Mouse (Mus musculus) adrenal gland, postnatal 14 days (tissue): ENCODE measurements at regions not wholly inside any gene's neighbourhood (a gene's known extent, or its start where the extent isn't known, plus 50 kb on each side); places are given as distances from the start of the nearest gene placed in this dataset.

Experiments
- DNase-seq: peaks from one replicate; pipeline ENCODE4 v3.0.0; 2021; ENCODE audit warnings: mixed read lengths

GRCm38 (mm10) chr13:51899319-51900042 is 53.0 kb downstream of the Gadd45g start:
- DNase-seq = peak; percentile 67

- DNase-seq = peak; percentile 27
Measured at GRCm38 (mm10) chr13:51900043-51900440, 53.6 kb downstream of the Gadd45g start.

GRCm38 (mm10) chr13:51902482-51903285 is 56.2 kb downstream of the Gadd45g start:
- peak; percentile 95 for DNase-seq

- peak; percentile 56 for DNase-seq
Measured at GRCm38 (mm10) chr13:51903324-51903939, 57.0 kb downstream of the Gadd45g start.

GRCm38 (mm10) chr13:51905270-51905669 is 58.8 kb downstream of the Gadd45g start:
- no peak for DNase-seq

GRCm38 (mm10) chr13:51906103-51906502 is 59.6 kb downstream of the Gadd45g start:
- DNase-seq = peak; percentile 57

- DNase-seq = no peak
Measured at GRCm38 (mm10) chr13:51908514-51908913, 62.0 kb downstream of the Gadd45g start.

- peak; percentile 54 for DNase-seq
Measured at GRCm38 (mm10) chr13:51911296-51911998, 65.0 kb downstream of the Gadd45g start.

GRCm38 (mm10) chr13:51912477-51912876 is 66.0 kb downstream of the Gadd45g start:
- no peak for DNase-seq

- no peak for DNase-seq
Measured at GRCm38 (mm10) chr13:51912994-51913393, 66.5 kb downstream of the Gadd45g start.

GRCm38 (mm10) chr13:51916666-51917240 is 70.3 kb downstream of the Gadd45g start:
- DNase-seq = no peak

- no peak for DNase-seq
Measured at GRCm38 (mm10) chr13:51917658-51918057, 71.2 kb downstream of the Gadd45g start.

GRCm38 (mm10) chr13:51918108-51918507 is 71.6 kb downstream of the Gadd45g start:
- no peak for DNase-seq

- DNase-seq = no peak
Measured at GRCm38 (mm10) chr13:51918781-51919170, 72.3 kb downstream of the Gadd45g start.

- no peak for DNase-seq
Measured at GRCm38 (mm10) chr13:51919171-51919793, 72.8 kb downstream of the Gadd45g start.

- no peak for DNase-seq
Measured at GRCm38 (mm10) chr13:51919937-51920336, 73.5 kb downstream of the Gadd45g start.

- no peak for DNase-seq
Measured at GRCm38 (mm10) chr13:51920511-51921351, 74.3 kb downstream of the Gadd45g start.

- DNase-seq = no peak
Measured at GRCm38 (mm10) chr13:51921550-51921949, 75.1 kb downstream of the Gadd45g start.

GRCm38 (mm10) chr13:51926764-51927163 is 80.3 kb downstream of the Gadd45g start:
- DNase-seq = no peak

- no peak for DNase-seq
Measured at GRCm38 (mm10) chr13:51929730-51930129, 83.3 kb downstream of the Gadd45g start.

GRCm38 (mm10) chr13:51930301-51930747 is 83.8 kb downstream of the Gadd45g start:
- peak; percentile 72 for DNase-seq
